In the genomic region with DNA sequence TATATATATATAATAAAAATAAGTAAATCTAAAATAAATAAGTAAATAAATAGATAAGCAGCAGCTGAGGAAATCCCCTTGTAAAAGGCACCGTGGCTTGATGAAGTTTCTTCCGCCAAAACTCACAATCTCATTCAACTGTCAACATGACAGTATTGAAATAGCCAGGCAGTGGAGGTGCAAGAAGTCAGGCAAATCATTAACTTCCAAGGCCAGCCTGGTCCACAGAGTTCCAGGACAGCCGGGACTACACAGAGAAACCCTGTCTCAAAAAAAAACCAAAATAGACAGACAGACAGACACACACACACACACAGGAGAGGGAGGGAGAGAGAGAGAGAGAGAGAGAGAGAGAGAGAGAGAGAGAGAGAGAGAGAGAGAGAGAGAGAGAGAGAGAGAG, we compare ENCODE assay signal across 25 mouse cellular contexts. TPM values are rescaled to one million over a fixed set of nuclear protein-coding genes. Genes with fewer than 3 reads are reported as not detected.
A peak's percentile ranks its signal among the peaks of the same experiment; 100 is the strongest.
DNase-seq lines count a peak whose midpoint lies in the region; ATAC-seq and TF ChIP-seq lines count a peak whose summit lies in the region.
"Had no signal": no experiment of that assay in that cellular context is flagged by ENCODE, and none has a peak within 500 bp of the region (broad histone marks: within the 10 kb centered on the region; RNA-seq: fewer than 3 reads in every experiment).

No protein-coding gene starts in this region.

- no peak for TF ChIP-seq EP300 in liver, postnatal 0 days (IDR thresholded peaks at IDR 0.05; ENCODE audit: low read depth)
- no peak for TF ChIP-seq EP300 in heart, adult 2 months (IDR thresholded peaks at IDR 0.05; ENCODE audit: insufficient read depth, low read depth, low read length)

- H3K36me3 ChIP-seq in intestine, embryonic 14.5 days (ENCODE audit: control insufficient read depth, insufficient read depth, low read length), result peaks cover 5% of the 10 kb centered on the region; the same call in 1 of the 2 replicates
- 0 out of 2 replicates have a peak, but pooled peaks cover 2% of the 10 kb centered on the region for H3K36me3 ChIP-seq in intestine, embryonic 16.5 days (ENCODE audit: control insufficient read depth, insufficient read depth, low read length)
- H3K36me3 ChIP-seq in liver, postnatal 0 days (replicated peaks; ENCODE audit: insufficient read depth, low read length), result no peaks in the 10 kb centered on the region
- no peaks in the 10 kb centered on the region for H3K36me3 ChIP-seq in heart, adult 2 months (ENCODE audit: control insufficient read depth, insufficient read depth, low read length)
- no peaks in the 10 kb centered on the region; the same call in 1 of the 2 replicates for H3K36me3 ChIP-seq in forebrain, postnatal 0 days (ENCODE audit: insufficient read depth)
- H3K36me3 ChIP-seq: forebrain, embryonic 15.5 days had no signal

- 0 out of 2 replicates have a peak overlapping the region, but pooled peaks have one; percentile 25 for H3K27ac ChIP-seq in intestine, embryonic 14.5 days (ENCODE audit: low read depth)
- H3K27ac ChIP-seq in intestine, embryonic 16.5 days (ENCODE audit: low read length), result peak overlapping the region; percentile 81
- peak overlapping the region; percentile 75; the same call in 1 of the 2 replicates for H3K27ac ChIP-seq in liver, postnatal 0 days (ENCODE audit: low read depth)
- H3K27ac ChIP-seq in heart, adult 2 months, result no peak overlapping the region
- H3K27ac ChIP-seq in forebrain, postnatal 0 days (ENCODE audit: low read depth, low read length), result no peak overlapping the region
- H3K27ac ChIP-seq: embryonic facial prominence, embryonic 13.5 days; forebrain, embryonic 15.5 days; limb, embryonic 15.5 days had no signal

- DNase-seq in intestine, embryonic 14.5 days (ENCODE audit: low spot score), result no peak
- peak; percentile 30 for DNase-seq in liver
- peak; percentile 46 for DNase-seq in liver, postnatal 0 days
- DNase-seq in heart, adult 2 months, result no peak
- no peak for DNase-seq in cerebellum, adult 9-10 months
- DNase-seq in forebrain, postnatal 0 days, result no peak
- DNase-seq in left cerebral cortex, postnatal 14 days (ENCODE audit: low spot score in 2 of 2), result no peak
- DNase-seq: adrenal gland, adult 2 months; cerebellum, postnatal 10 days; gastrocnemius, postnatal 25 days; lung, postnatal 10 days; right cerebral cortex, postnatal 14 days; thymus, postnatal 36 days had no signal

- no peak overlapping the region for H3K4me3 ChIP-seq in intestine, embryonic 14.5 days (ENCODE audit: low read depth, low read length)
- no peak overlapping the region for H3K4me3 ChIP-seq in intestine, embryonic 16.5 days (ENCODE audit: low read length)
- no peak overlapping the region for H3K4me3 ChIP-seq in liver, postnatal 0 days (ENCODE audit: low read depth, low read length)
- H3K4me3 ChIP-seq in heart, adult 2 months, result no peak overlapping the region
- no peak overlapping the region for H3K4me3 ChIP-seq in forebrain, postnatal 0 days (ENCODE audit: low read depth, low read length)
- H3K4me3 ChIP-seq: embryonic facial prominence, embryonic 13.5 days; forebrain, embryonic 15.5 days; limb, embryonic 15.5 days; megakaryocyte, embryonic 14.5 days had no signal

- no peak for TF ChIP-seq POLR2A in heart, adult 2 months (IDR thresholded peaks at IDR 0.05; ENCODE audit: insufficient read depth, low read depth, low read length)

- H3K9me3 ChIP-seq in intestine, embryonic 14.5 days (ENCODE audit: control insufficient read depth, low read length), result no peaks in the 10 kb centered on the region
- H3K9me3 ChIP-seq in intestine, embryonic 16.5 days (ENCODE audit: control insufficient read depth, low read length), result no peaks in the 10 kb centered on the region
- no peaks in the 10 kb centered on the region for H3K9me3 ChIP-seq in liver, postnatal 0 days (ENCODE audit: low read length)
- H3K9me3 ChIP-seq in forebrain, postnatal 0 days (ENCODE audit: low read length), result no peaks in the 10 kb centered on the region
- H3K9me3 ChIP-seq: embryonic facial prominence, embryonic 13.5 days; forebrain, embryonic 15.5 days; limb, embryonic 15.5 days had no signal

- no peak overlapping the region for H3K4me2 ChIP-seq in intestine, embryonic 14.5 days (ENCODE audit: low read length)
- 0 out of 2 replicates have a peak overlapping the region, but pooled peaks have one; percentile 6 for H3K4me2 ChIP-seq in intestine, embryonic 16.5 days (ENCODE audit: low read depth, low read length)
- H3K4me2 ChIP-seq in liver, postnatal 0 days (ENCODE audit: low read depth, low read length), result no peak overlapping the region
- H3K4me2 ChIP-seq in forebrain, postnatal 0 days (ENCODE audit: low read depth), result no peak overlapping the region
- H3K4me2 ChIP-seq: embryonic facial prominence, embryonic 13.5 days; forebrain, embryonic 15.5 days; limb, embryonic 15.5 days had no signal

- no peak for ATAC-seq in intestine, embryonic 14.5 days (replicated peaks; ENCODE audit: low FRiP score, low TSS enrichment, low read depth)
- peak; percentile 52 for ATAC-seq in intestine, embryonic 16.5 days
- ATAC-seq in liver, postnatal 0 days, result peak; percentile 67
- no peak for ATAC-seq in forebrain, postnatal 0 days
- ATAC-seq: forebrain, embryonic 15.5 days; hindbrain, embryonic 16.5 days had no signal

- no peaks in the 10 kb centered on the region for H3K79me2 ChIP-seq in heart, adult 2 months (replicated peaks; ENCODE audit: control insufficient read depth, insufficient read depth, low read length)

- WGBS in intestine, embryonic 14.5 days, result 74% methylated on average over 3 of the region's 3 CpGs
- WGBS in intestine, embryonic 16.5 days, result 66% methylated on average over 3 of the region's 3 CpGs
- 49% methylated on average over 3 of the region's 3 CpGs for WGBS in liver, postnatal 0 days (ENCODE audit: insufficient replicate concordance)
- WGBS in heart, adult 2 months, result 54% methylated on average over 3 of the region's 3 CpGs
- WGBS in forebrain, postnatal 0 days, result 87% methylated on average over 3 of the region's 3 CpGs

- H3K27me3 ChIP-seq in intestine, embryonic 14.5 days (replicated peaks; ENCODE audit: control insufficient read depth, insufficient read depth, low read length), result no peaks in the 10 kb centered on the region
- no peaks in the 10 kb centered on the region for H3K27me3 ChIP-seq in intestine, embryonic 16.5 days (replicated peaks; ENCODE audit: control insufficient read depth, insufficient read depth, low read length)
- H3K27me3 ChIP-seq in liver, postnatal 0 days (ENCODE audit: insufficient read depth, low read length), result no peaks in the 10 kb centered on the region
- no peaks in the 10 kb centered on the region for H3K27me3 ChIP-seq in heart, adult 2 months (ENCODE audit: control insufficient read depth, insufficient read depth, low read length)
- no peaks in the 10 kb centered on the region for H3K27me3 ChIP-seq in forebrain, postnatal 0 days (ENCODE audit: insufficient read depth, low read length)
- H3K27me3 ChIP-seq: embryonic facial prominence, embryonic 13.5 days; forebrain, embryonic 15.5 days; limb, embryonic 15.5 days; megakaryocyte, embryonic 14.5 days had no signal

- peaks cover 10% of the 10 kb centered on the region; the same call in 1 of the 2 replicates for H3K4me1 ChIP-seq in intestine, embryonic 14.5 days (replicated peaks; ENCODE audit: control insufficient read depth, insufficient read depth, low read length)
- H3K4me1 ChIP-seq in intestine, embryonic 16.5 days (ENCODE audit: control insufficient read depth, insufficient read depth, low read length), result peaks cover 15% of the 10 kb centered on the region
- peaks cover 15% of the 10 kb centered on the region for H3K4me1 ChIP-seq in liver, postnatal 0 days (ENCODE audit: insufficient read depth)
- peaks cover 3% of the 10 kb centered on the region for H3K4me1 ChIP-seq in heart, adult 2 months (ENCODE audit: control insufficient read depth, insufficient read depth, low read length)
- 0 out of 2 replicates have a peak, but pooled peaks cover 8% of the 10 kb centered on the region for H3K4me1 ChIP-seq in forebrain, postnatal 0 days (ENCODE audit: insufficient read depth)

- intact Hi-C loops in heart, adult 2 months (cut with DNase I), result no loop called here
- intact Hi-C loops in left cerebral cortex, postnatal 14 days (cut with DNase I), result no loop called here

- no peak overlapping the region for H3K9ac ChIP-seq in intestine, embryonic 14.5 days (ENCODE audit: low read length)
- no peak overlapping the region for H3K9ac ChIP-seq in intestine, embryonic 16.5 days (ENCODE audit: low read depth, low read length)
- no peak overlapping the region for H3K9ac ChIP-seq in liver, postnatal 0 days (replicated peaks)
- no peak overlapping the region for H3K9ac ChIP-seq in heart, adult 2 months (ENCODE audit: low read depth, low read length)
- no peak overlapping the region for H3K9ac ChIP-seq in forebrain, postnatal 0 days
- H3K9ac ChIP-seq: embryonic facial prominence, embryonic 13.5 days; forebrain, embryonic 15.5 days; limb, embryonic 15.5 days had no signal

- no peak for TF ChIP-seq CTCF in liver, postnatal 0 days (IDR thresholded peaks at IDR 0.05; ENCODE audit: low read depth)
- TF ChIP-seq CTCF in heart, adult 2 months (IDR thresholded peaks at IDR 0.05), result no peak
- no peak for TF ChIP-seq CTCF in forebrain, postnatal 0 days (IDR thresholded peaks at IDR 0.05; ENCODE audit: low read depth)

RNA-seq across cellular contexts. Expression of gene Gstp1, which starts 4.5 kb away (rescaled TPM):
- 746 and 810 TPM in 2 replicates for polyA plus RNA-seq in intestine, embryonic 14.5 days (2014; fragmentation: Nextera tagmentation; extraction: Ambion mirVana)
- polyA plus RNA-seq in intestine, embryonic 16.5 days (2015; fragmentation: Nextera tagmentation; extraction: Ambion mirVana), result 1,107 and 1,114 TPM in 2 replicates
- polyA plus RNA-seq in liver, postnatal 0 days (2015; fragmentation: Nextera tagmentation; extraction: Ambion mirVana), result 428 and 442 TPM in 2 replicates
- 100 to 1,000 TPM; 356 to 371 TPM for total RNA-seq in heart, adult 2 months (2021)
- polyA plus RNA-seq in heart, adult 2 months (2012; rRNA removed), result 480 and 490 TPM in 2 replicates
- total RNA-seq in forebrain, postnatal 0 days (2014; rRNA removed), result 245 and 296 TPM in 2 replicates
- 619 and 642 TPM in 2 replicates for polyA plus RNA-seq in forebrain, postnatal 0 days (2015; fragmentation: Nextera tagmentation; extraction: Ambion mirVana)
- total RNA-seq in left cerebral cortex, postnatal 14 days (2021), result 100 to 1,000 TPM; 213 to 245 TPM

RNA-seq across cellular contexts. Expression of gene Gstp2, which starts 12.5 kb away (rescaled TPM):
- 7.8 and 8.8 TPM in 2 replicates for polyA plus RNA-seq in intestine, embryonic 14.5 days (2014; fragmentation: Nextera tagmentation; extraction: Ambion mirVana)
- polyA plus RNA-seq in intestine, embryonic 16.5 days (2015; fragmentation: Nextera tagmentation; extraction: Ambion mirVana), result 33.6 and 65.0 TPM in 2 replicates
- polyA plus RNA-seq in liver, postnatal 0 days (2015; fragmentation: Nextera tagmentation; extraction: Ambion mirVana), result 5.8 and 6.4 TPM in 2 replicates
- 100 to 1,000 TPM; 121 to 137 TPM for total RNA-seq in heart, adult 2 months (2021)
- polyA plus RNA-seq in heart, adult 2 months (2012; rRNA removed), result 38.3 and 58.2 TPM in 2 replicates
- 2.7 TPM in 1 of 2 replicates, not detected in the other for total RNA-seq in forebrain, postnatal 0 days (2014; rRNA removed)
- 0.54 and 2.5 TPM in 2 replicates for polyA plus RNA-seq in forebrain, postnatal 0 days (2015; fragmentation: Nextera tagmentation; extraction: Ambion mirVana)
- 10 to 100 TPM; 22.3 to 24.3 TPM for total RNA-seq in left cerebral cortex, postnatal 14 days (2021)
- total RNA-seq: hematopoietic stem cell, adult 5-6 weeks; midbrain, postnatal 0 days; neutrophil, adult 5-6 weeks had no signal

RNA-seq across cellular contexts. Expression of gene Ndufv1, which starts 20.7 kb away (rescaled TPM):
- 247 and 248 TPM in 2 replicates for polyA plus RNA-seq in intestine, embryonic 14.5 days (2014; fragmentation: Nextera tagmentation; extraction: Ambion mirVana)
- polyA plus RNA-seq in intestine, embryonic 16.5 days (2015; fragmentation: Nextera tagmentation; extraction: Ambion mirVana), result 299 and 309 TPM in 2 replicates
- polyA plus RNA-seq in liver, postnatal 0 days (2015; fragmentation: Nextera tagmentation; extraction: Ambion mirVana), result 171 and 172 TPM in 2 replicates
- total RNA-seq in heart, adult 2 months (2021), result 1,000 to 10,000 TPM; 1,031 to 1,231 TPM
- polyA plus RNA-seq in heart, adult 2 months (2012; rRNA removed), result 1,078 and 1,145 TPM in 2 replicates
- total RNA-seq in forebrain, postnatal 0 days (2014; rRNA removed), result 250 and 281 TPM in 2 replicates
- polyA plus RNA-seq in forebrain, postnatal 0 days (2015; fragmentation: Nextera tagmentation; extraction: Ambion mirVana), result 268 TPM in 2 replicates
- 100 to 1,000 TPM; 227 to 231 TPM for total RNA-seq in left cerebral cortex, postnatal 14 days (2021)

RNA-seq across cellular contexts. Expression of gene Gstp3, which starts 26.1 kb away (rescaled TPM):
- polyA plus RNA-seq in intestine, embryonic 14.5 days (2014; fragmentation: Nextera tagmentation; extraction: Ambion mirVana), result 1.0 and 1.3 TPM in 2 replicates
- polyA plus RNA-seq in intestine, embryonic 16.5 days (2015; fragmentation: Nextera tagmentation; extraction: Ambion mirVana), result 15.1 and 18.1 TPM in 2 replicates
- 64.5 and 67.3 TPM in 2 replicates for polyA plus RNA-seq in liver, postnatal 0 days (2015; fragmentation: Nextera tagmentation; extraction: Ambion mirVana)
- total RNA-seq in heart, adult 2 months (2021), result not detected
- 1.1 TPM in 1 of 2 replicates, not detected in the other for polyA plus RNA-seq in heart, adult 2 months (2012; rRNA removed)
- not detected in 2 replicates for total RNA-seq in forebrain, postnatal 0 days (2014; rRNA removed)
- not detected in 2 replicates for polyA plus RNA-seq in forebrain, postnatal 0 days (2015; fragmentation: Nextera tagmentation; extraction: Ambion mirVana)
- total RNA-seq in left cerebral cortex, postnatal 14 days (2021), result not detected
- total RNA-seq: gastrocnemius, postnatal 25 days; heart, adult 8-10 months; layer of hippocampus, postnatal 25 days; left cerebral cortex, postnatal 25 days; midbrain, postnatal 0 days had no signal
- polyA plus RNA-seq: forebrain, embryonic 15.5 days; hindbrain, embryonic 16.5 days; midbrain, postnatal 0 days had no signal

RNA-seq across cellular contexts. Expression of gene Doc2g, which starts 30.2 kb away (rescaled TPM):
- 3.6 and 3.9 TPM in 2 replicates for polyA plus RNA-seq in intestine, embryonic 14.5 days (2014; fragmentation: Nextera tagmentation; extraction: Ambion mirVana)
- polyA plus RNA-seq in intestine, embryonic 16.5 days (2015; fragmentation: Nextera tagmentation; extraction: Ambion mirVana), result 2.4 and 3.4 TPM in 2 replicates
- polyA plus RNA-seq in liver, postnatal 0 days (2015; fragmentation: Nextera tagmentation; extraction: Ambion mirVana), result 0.36 and 0.74 TPM in 2 replicates
- total RNA-seq in heart, adult 2 months (2021), result 100 to 1,000 TPM; 193 to 236 TPM
- 432 and 597 TPM in 2 replicates for polyA plus RNA-seq in heart, adult 2 months (2012; rRNA removed)
- total RNA-seq in forebrain, postnatal 0 days (2014; rRNA removed), result 16.0 and 17.8 TPM in 2 replicates
- 5.7 and 6.3 TPM in 2 replicates for polyA plus RNA-seq in forebrain, postnatal 0 days (2015; fragmentation: Nextera tagmentation; extraction: Ambion mirVana)
- 1 to 10 TPM; 3.2 to 3.5 TPM for total RNA-seq in left cerebral cortex, postnatal 14 days (2021)

Comparison
In these comparisons a context has a peak if more than half of its experiments do, and no peak if none do; other contexts are left out.
1. ATAC-seq: peak in intestine, embryonic 16.5 days (single experiment) and liver, postnatal 0 days (single experiment); none in intestine, embryonic 14.5 days (single experiment) and forebrain, postnatal 0 days (single experiment).
2. DNase-seq: peak in liver (single experiment) and liver, postnatal 0 days (single experiment); none in intestine, embryonic 14.5 days (single experiment), heart, adult 2 months (0 of 2), cerebellum, adult 9-10 months (single experiment), forebrain, postnatal 0 days (single experiment) and left cerebral cortex, postnatal 14 days (0 of 2).
3. H3K27ac ChIP-seq: peak in intestine, embryonic 14.5 days (single experiment), intestine, embryonic 16.5 days (single experiment) and liver, postnatal 0 days (single experiment); none in heart, adult 2 months (single experiment) and forebrain, postnatal 0 days (single experiment).